8 mouse cellular contexts compared by ENCODE assay signal in the genomic region with DNA sequence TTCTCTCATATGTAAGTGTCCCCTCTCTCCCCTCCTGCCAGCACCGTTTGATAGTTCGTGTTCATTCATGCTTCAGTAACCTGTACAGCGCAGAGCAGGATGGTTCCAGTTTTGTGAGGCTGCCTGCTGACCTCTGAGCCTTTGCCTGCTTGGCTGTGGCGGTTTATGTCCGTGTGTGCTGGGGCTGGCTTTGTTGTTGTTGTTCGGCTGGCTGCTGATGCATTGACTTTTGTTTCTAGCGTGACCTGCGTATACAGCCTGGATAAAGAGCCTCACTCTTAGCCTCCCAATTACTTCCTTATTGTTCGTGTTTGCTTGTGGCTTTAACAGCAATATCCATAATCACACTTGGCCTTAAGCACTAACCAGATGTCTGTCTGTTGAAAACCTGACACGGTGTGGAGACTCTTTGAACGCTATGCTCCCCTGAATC. TPM values are rescaled to one million over a fixed set of nuclear protein-coding genes. Genes with fewer than 3 reads are reported as not detected.
DNase-seq lines count a peak whose midpoint lies in the region; ATAC-seq lines count a peak whose summit lies in the region.

No protein-coding gene starts in this region.

- peak; percentile 51 for DNase-seq in ZHBTc4 (ENCODE audit: low read depth, low spot score)
- DNase-seq in embryo, embryonic 10 days (ENCODE audit: low spot score) = peak; percentile 76
- no peak for DNase-seq in left cerebral cortex, postnatal 10 days (ENCODE audit: extremely low spot score in 1 of 2, low spot score in 2 of 2)
- DNase-seq in adrenal gland, adult 18-20 months (ENCODE audit: low spot score in 2 of 2) = no peak
- DNase-seq in thymus, postnatal 25 days = no peak
- DNase-seq in right cerebral cortex, postnatal 36 days (ENCODE audit: low spot score in 2 of 2) = no peak

- H3K9ac ChIP-seq in hindbrain, embryonic 15.5 days = peak overlapping the region; percentile 2; the same call in 1 of the 2 replicates
- H3K9ac ChIP-seq in midbrain, embryonic 13.5 days (replicated peaks) = peak overlapping the region; percentile 37; the same call in 1 of the 2 replicates

- H3K27me3 ChIP-seq in hindbrain, embryonic 15.5 days = no peaks in the 10 kb centered on the region
- H3K27me3 ChIP-seq in midbrain, embryonic 13.5 days = no peaks in the 10 kb centered on the region

- H3K9me3 ChIP-seq in hindbrain, embryonic 15.5 days = no peaks in the 10 kb centered on the region
- no peaks in the 10 kb centered on the region for H3K9me3 ChIP-seq in midbrain, embryonic 13.5 days

- WGBS in hindbrain, embryonic 15.5 days = 11% methylated on average over 11 of the region's 11 CpGs
- 22% methylated on average over 11 of the region's 11 CpGs for WGBS in midbrain, embryonic 13.5 days

- no peaks in the 10 kb centered on the region for H3K36me3 ChIP-seq in hindbrain, embryonic 15.5 days
- H3K36me3 ChIP-seq in midbrain, embryonic 13.5 days = 0 out of 2 replicates have a peak, but pooled peaks cover 2% of the 10 kb centered on the region

- intact Hi-C loops in left cerebral cortex, postnatal 10 days (cut with DNase I) = no loop called here

- H3K4me2 ChIP-seq in hindbrain, embryonic 15.5 days = peak overlapping the region; percentile 50
- H3K4me2 ChIP-seq in midbrain, embryonic 13.5 days (replicated peaks) = peak overlapping the region; percentile 41

- H3K4me1 ChIP-seq in hindbrain, embryonic 15.5 days (replicated peaks) = peaks cover 15% of the 10 kb centered on the region
- peaks cover 14% of the 10 kb centered on the region for H3K4me1 ChIP-seq in midbrain, embryonic 13.5 days (replicated peaks)

- H3K27ac ChIP-seq in hindbrain, embryonic 15.5 days (replicated peaks) = peak overlapping the region; percentile 37
- H3K27ac ChIP-seq in midbrain, embryonic 13.5 days = peak overlapping the region; percentile 64

- peak overlapping the region; percentile 19 for H3K4me3 ChIP-seq in hindbrain, embryonic 15.5 days
- peak overlapping the region; percentile 17; the same call in 1 of the 2 replicates for H3K4me3 ChIP-seq in midbrain, embryonic 13.5 days (replicated peaks)

- ATAC-seq in hindbrain, embryonic 15.5 days (ENCODE audit: low FRiP score, low read depth) = peak; percentile 85
- peak; percentile 87 for ATAC-seq in midbrain, embryonic 13.5 days

RNA-seq across cellular contexts. Expression of gene Itgav, which starts 35.0 kb away (rescaled TPM):
- 26.5 and 27.5 TPM in 2 replicates for polyA plus RNA-seq in hindbrain, embryonic 15.5 days (2015; fragmentation: Nextera tagmentation; extraction: Ambion mirVana)
- polyA plus RNA-seq in midbrain, embryonic 13.5 days (2015; fragmentation: Nextera tagmentation; extraction: Ambion mirVana) = 19.7 and 23.0 TPM in 2 replicates
- total RNA-seq in left cerebral cortex, postnatal 10 days (2021) = 10 to 100 TPM; 55.3 to 69.3 TPM
- total RNA-seq in adrenal gland, adult 18-20 months (2021) = 100 to 1,000 TPM in 1 of 2 experiments, 10 to 100 TPM in 1; 92.2 to 113 TPM

RNA-seq across cellular contexts. Expression of gene Fam171b, which starts 53.2 kb away (rescaled TPM):
- polyA plus RNA-seq in hindbrain, embryonic 15.5 days (2015; fragmentation: Nextera tagmentation; extraction: Ambion mirVana) = 71.7 and 73.6 TPM in 2 replicates
- 69.2 and 69.4 TPM in 2 replicates for polyA plus RNA-seq in midbrain, embryonic 13.5 days (2015; fragmentation: Nextera tagmentation; extraction: Ambion mirVana)
- 100 to 1,000 TPM; 221 to 223 TPM for total RNA-seq in left cerebral cortex, postnatal 10 days (2021)
- 1 to 10 TPM; 4.5 to 5.5 TPM for total RNA-seq in adrenal gland, adult 18-20 months (2021)

Comparison
In these comparisons a context has a peak if more than half of its experiments do, and no peak if none do; other contexts are left out.
1. DNase-seq: peak in ZHBTc4 (single experiment) and embryo, embryonic 10 days (single experiment); none in left cerebral cortex, postnatal 10 days (0 of 2), adrenal gland, adult 18-20 months (0 of 2), thymus, postnatal 25 days (single experiment) and right cerebral cortex, postnatal 36 days (0 of 2).
2. RNA of gene Fam171b, which starts 53.2 kb away (total RNA-seq): 221 to 223 TPM in left cerebral cortex, postnatal 10 days; 4.5 to 5.5 TPM in adrenal gland, adult 18-20 months; every median in the first group is over 10 times any median in the second.